Mouse (Mus musculus) kidney, postnatal 4 days (tissue): ENCODE data around the gene Tgfbr3l.

Experiments used
- DNase-seq, 2 experiments: peaks; one replicate each; pipeline ENCODE4 v3.0.0; 2021; ENCODE audit warnings: mixed read lengths in 2 of 2

Tgfbr3l gene

GRCm38 (mm10) chr8:4265160-4265914 is 17.3 kb downstream of the Tgfbr3l start:
- DNase-seq, result no peak

GRCm38 (mm10) chr8:4267627-4268026 is 19.6 kb downstream of the Tgfbr3l start:
- peak; percentile 51 to 62 for DNase-seq

GRCm38 (mm10) chr8:4269609-4270008 is 21.6 kb downstream of the Tgfbr3l start:
- no peak for DNase-seq

GRCm38 (mm10) chr8:4275275-4276110 is 27.5 kb downstream of the Tgfbr3l start, which contains the start of gene Timm44:
TSS of gene Timm44 (minus strand) at chr8:4275913.
- DNase-seq, result peak; percentile 98

- no peak for DNase-seq
Observed at GRCm38 (mm10) chr8:4276111-4276465, 28.1 kb downstream of the Tgfbr3l start.

GRCm38 (mm10) chr8:4292738-4293137 is 44.7 kb downstream of the Tgfbr3l start:
- DNase-seq, result no peak

GRCm38 (mm10) chr8:4297822-4298221 is 49.8 kb downstream of the Tgfbr3l start:
- no peak for DNase-seq
